Mouse (Mus musculus): Measurements from ENCODE around the gene S1pr2. TPM values are rescaled to one million over a fixed set of nuclear protein-coding genes. Genes with fewer than 3 reads are reported as not detected.

S1pr2 gene
- polyA plus RNA-seq, 1 experiment from 2014 or later, result 53.0 TPM

DNA sequence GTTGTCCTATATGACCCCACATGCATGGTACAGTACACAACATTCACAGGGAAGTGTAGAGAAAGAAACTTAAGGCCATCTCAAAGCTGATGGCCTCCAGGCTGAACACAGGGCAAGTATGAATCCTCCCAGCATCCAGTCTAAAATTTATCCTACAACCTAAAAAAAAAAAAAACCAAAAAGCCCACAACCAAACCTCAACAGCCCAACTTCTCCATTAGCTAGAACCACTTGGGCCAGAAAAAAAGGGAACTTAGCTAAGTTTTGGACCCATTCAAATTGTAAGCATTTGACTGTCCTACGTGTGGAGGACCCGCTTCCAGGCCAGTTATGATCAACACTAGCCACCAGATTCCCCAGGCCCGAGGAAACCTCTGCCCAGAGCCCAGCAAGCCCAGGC lies 53.3 kb downstream of the S1pr2 start:
- Histone ChIP-seq H3K4me1 (no peaks in the 10 kb centered on the region), H3K9me3 (no peaks in the 10 kb centered on the region), H3K36me3 (peaks cover 97% of the 10 kb centered on the region), H3K4me3 (no peak overlapping the region), H3K27me3 (no peaks in the 10 kb centered on the region), H3K27ac (no peak overlapping the region), H3K9ac (no peak overlapping the region), H3K4me2 (replicated peaks) (no peak overlapping the region)
- no peak for ATAC-seq (ENCODE audit: insufficient number of reproducible peaks, insufficient read depth, low FRiP score, low TSS enrichment)
- WGBS, result 91% methylated on average over 3 of the region's 3 CpGs

DNA sequence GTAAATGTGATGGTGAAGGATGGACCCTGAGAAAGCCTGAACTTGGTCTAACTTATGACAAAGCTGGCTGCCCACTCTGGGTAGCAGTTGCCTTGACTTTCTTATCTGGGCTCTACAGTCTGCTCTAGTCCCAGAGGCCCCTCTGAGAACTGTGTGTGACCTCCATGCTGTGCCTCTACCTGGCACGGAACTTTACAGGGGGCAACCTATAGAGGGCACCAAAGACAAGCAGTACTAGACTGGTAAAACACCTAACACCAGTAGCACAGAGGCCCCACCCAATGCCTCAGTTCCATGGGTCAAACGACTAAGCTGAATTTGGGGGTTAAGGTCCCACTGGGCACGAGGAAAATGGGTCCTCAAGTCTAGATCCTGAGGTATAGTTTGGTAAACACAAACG lies 60.4 kb downstream of the S1pr2 start:
- no peak overlapping the region for H3K27ac ChIP-seq
- H3K4me3 ChIP-seq, result no peak overlapping the region
- H3K36me3 ChIP-seq, result peaks cover 99% of the 10 kb centered on the region

More for the DNA sequence above, 60.4 kb downstream of the S1pr2 start:
- Histone ChIP-seq H3K9me3 (no peaks in the 10 kb centered on the region), H3K27me3 (no peaks in the 10 kb centered on the region), H3K9ac (no peak overlapping the region), H3K4me1 (no peaks in the 10 kb centered on the region), H3K4me2 (replicated peaks) (no peak overlapping the region)
- ATAC-seq (ENCODE audit: insufficient number of reproducible peaks, insufficient read depth, low FRiP score, low TSS enrichment), result no peak
- WGBS, result 84% methylated on average over 4 of the region's 4 CpGs

Small RNAs within 50 kb of the gene (microRNA-seq; reads per million reads assigned to microRNA genes)
- gene Mir7081, result not detected

Other genes starting within 250 kb of the S1pr2 start
- 9.5 and 10.4 TPM in 2 replicates for gene Olfm2, start 230.4 kb downstream of the S1pr2 start, polyA plus RNA-seq (2016; fragmentation: Nextera tagmentation; extraction: Ambion mirVana)
- gene Col5a3, start 161.7 kb downstream of the S1pr2 start, polyA plus RNA-seq (2016; fragmentation: Nextera tagmentation; extraction: Ambion mirVana), result 1.1 and 1.2 TPM in 2 replicates
- not detected in 2 replicates for gene Rdh8, start 158.3 kb downstream of the S1pr2 start, polyA plus RNA-seq (2016; fragmentation: Nextera tagmentation; extraction: Ambion mirVana)
- 3.0 and 3.9 TPM in 2 replicates for gene A230050P20Rik, start 108.1 kb downstream of the S1pr2 start, polyA plus RNA-seq (2016; fragmentation: Nextera tagmentation; extraction: Ambion mirVana)
- 3.5 and 3.7 TPM in 2 replicates for gene Angptl6, start 97.1 kb downstream of the S1pr2 start, polyA plus RNA-seq (2016; fragmentation: Nextera tagmentation; extraction: Ambion mirVana)
- gene Ppan, start 88.6 kb downstream of the S1pr2 start, polyA plus RNA-seq (2016; fragmentation: Nextera tagmentation; extraction: Ambion mirVana), result 75.0 and 79.3 TPM in 2 replicates
- 330 and 337 TPM in 2 replicates for gene Eif3g, start 78.2 kb downstream of the S1pr2 start, polyA plus RNA-seq (2016; fragmentation: Nextera tagmentation; extraction: Ambion mirVana)
- gene Dnmt1, start 16.9 kb downstream of the S1pr2 start, polyA plus RNA-seq (2016; fragmentation: Nextera tagmentation; extraction: Ambion mirVana), result 122 and 124 TPM in 2 replicates
- 128 TPM in 2 replicates for gene Mrpl4, start 26.0 kb upstream of the S1pr2 start, polyA plus RNA-seq (2016; fragmentation: Nextera tagmentation; extraction: Ambion mirVana)
- 8.6 and 9.0 TPM in 2 replicates for gene Icam1, start 39.2 kb upstream of the S1pr2 start, polyA plus RNA-seq (2016; fragmentation: Nextera tagmentation; extraction: Ambion mirVana)
- 1.6 and 2.5 TPM in 2 replicates for gene Icam4, start 52.6 kb upstream of the S1pr2 start, polyA plus RNA-seq (2016; fragmentation: Nextera tagmentation; extraction: Ambion mirVana)
- gene Icam5, start 55.3 kb upstream of the S1pr2 start, polyA plus RNA-seq (2016; fragmentation: Nextera tagmentation; extraction: Ambion mirVana), result 0.14 and 0.23 TPM in 2 replicates
- 0.82 and 2.0 TPM in 2 replicates for gene Zglp1, start 90.3 kb upstream of the S1pr2 start, polyA plus RNA-seq (2016; fragmentation: Nextera tagmentation; extraction: Ambion mirVana)
- gene Gm49373, start 96.3 kb upstream of the S1pr2 start, polyA plus RNA-seq (2016; fragmentation: Nextera tagmentation; extraction: Ambion mirVana), result 1.3 and 1.5 TPM in 2 replicates
- gene Fdx1l, start 96.8 kb upstream of the S1pr2 start, polyA plus RNA-seq (2016; fragmentation: Nextera tagmentation; extraction: Ambion mirVana), result 54.8 and 59.3 TPM in 2 replicates
- gene Gm38431, start 115.2 kb upstream of the S1pr2 start, polyA plus RNA-seq (2016; fragmentation: Nextera tagmentation; extraction: Ambion mirVana), result 2.3 TPM in 2 replicates
- 61.5 and 64.3 TPM in 2 replicates for gene Raver1, start 115.2 kb upstream of the S1pr2 start, polyA plus RNA-seq (2016; fragmentation: Nextera tagmentation; extraction: Ambion mirVana)
- 13.9 and 17.4 TPM in 2 replicates for gene Tyk2, start 154.5 kb upstream of the S1pr2 start, polyA plus RNA-seq (2016; fragmentation: Nextera tagmentation; extraction: Ambion mirVana)
- gene Cdc37, start 173.2 kb upstream of the S1pr2 start, polyA plus RNA-seq (2016; fragmentation: Nextera tagmentation; extraction: Ambion mirVana), result 335 and 342 TPM in 2 replicates
- gene Pde4a, start 188.9 kb upstream of the S1pr2 start, polyA plus RNA-seq (2016; fragmentation: Nextera tagmentation; extraction: Ambion mirVana), result 5.6 and 7.2 TPM in 2 replicates

Measured in embryonic facial prominence, embryonic 12.5 days (tissue).